8 mouse cellular contexts compared by ENCODE assay signal in genomic region chrX:7318551-7319025, GRCm38 (mm10). TPM values are rescaled to one million over a fixed set of nuclear protein-coding genes. Genes with fewer than 3 reads are reported as not detected.
DNase-seq lines count a peak whose midpoint lies in the region; ATAC-seq and TF ChIP-seq lines count a peak whose summit lies in the region.

No protein-coding gene starts in this region.

- H3K4me3 ChIP-seq in cortical plate, adult 2 months (ENCODE audit: insufficient read depth, low read length) = peak overlapping the region; percentile 37
- H3K4me3 ChIP-seq in liver, embryonic 15.5 days (replicated peaks) = peak overlapping the region; percentile 68

- H3K36me3 ChIP-seq in liver, embryonic 15.5 days (replicated peaks) = no peaks in the 10 kb centered on the region

- TF ChIP-seq CTCF in cortical plate, adult 2 months (IDR thresholded peaks at IDR 0.05; ENCODE audit: extremely low read depth, insufficient read depth, low read length) = no peak

- H3K4me1 ChIP-seq in cortical plate, adult 2 months (ENCODE audit: control insufficient read depth, insufficient read depth, low read length) = no peaks in the 10 kb centered on the region
- H3K4me1 ChIP-seq in liver, embryonic 15.5 days (replicated peaks) = no peaks in the 10 kb centered on the region

- H3K9me3 ChIP-seq in liver, embryonic 15.5 days (replicated peaks) = no peaks in the 10 kb centered on the region

- no peaks in the 10 kb centered on the region for H3K27me3 ChIP-seq in liver, embryonic 15.5 days

- peak overlapping the region; percentile 64 for H3K9ac ChIP-seq in liver, embryonic 15.5 days

- H3K4me2 ChIP-seq in liver, embryonic 15.5 days = peak overlapping the region; percentile 81

- DNase-seq in embryo, embryonic 10 days (ENCODE audit: low spot score) = peak; percentile 50
- no peak for DNase-seq in embryo, embryonic 11 days
- DNase-seq in 3T3-L1 (ENCODE audit: low read depth, low spot score) = peak; percentile 43
- peak; percentile 4 for DNase-seq in skeletal muscle tissue, adult 2 months (ENCODE audit: low read depth, low spot score)
- no peak for DNase-seq in ovary, postnatal 14 days (ENCODE audit: low spot score)

- WGBS in liver, embryonic 15.5 days (ENCODE audit: insufficient replicate concordance) = 12% methylated on average over 37 of the region's 37 CpGs

- ATAC-seq in inflammation-experienced regulatory T-cells, adult 6 months = peak; percentile 18
- peak; percentile 69 for ATAC-seq in liver, embryonic 15.5 days (ENCODE audit: insufficient read depth)

- H3K27ac ChIP-seq in cortical plate, adult 2 months (ENCODE audit: insufficient read depth, low read length) = peak overlapping the region; percentile 64
- peak overlapping the region; percentile 71 for H3K27ac ChIP-seq in liver, embryonic 15.5 days (replicated peaks)

- TF ChIP-seq POLR2A in cortical plate, adult 2 months (IDR thresholded peaks at IDR 0.05; ENCODE audit: extremely low read depth, insufficient read depth, low read length) = no peak

RNA-seq across cellular contexts. Expression of gene Clcn5, which starts 0.6 kb away (rescaled TPM):
- 4.0 and 4.2 TPM in 2 replicates for polyA plus RNA-seq in cortical plate, adult 2 months (2012; rRNA removed)
- 1 to 10 TPM; 2.0 to 4.8 (median 2.6) TPM for polyA plus RNA-seq in inflammation-experienced regulatory T-cells, adult 6 months (2017; shearing (Covaris generic))
- 2.8 and 3.3 TPM in 2 replicates for polyA plus RNA-seq in liver, embryonic 15.5 days (2015; fragmentation: Nextera tagmentation; extraction: Ambion mirVana)

RNA-seq across cellular contexts. Expression of gene Usp27x, which starts 57.0 kb away (rescaled TPM):
- polyA plus RNA-seq in cortical plate, adult 2 months (2012; rRNA removed) = 6.3 and 6.6 TPM in 2 replicates
- polyA plus RNA-seq in inflammation-experienced regulatory T-cells, adult 6 months (2017; shearing (Covaris generic)) = under 1 TPM in 2 of 3 experiments, not detected in 1; 0.25 to 0.51 TPM
- 0.07 TPM in 2 replicates for polyA plus RNA-seq in liver, embryonic 15.5 days (2015; fragmentation: Nextera tagmentation; extraction: Ambion mirVana)

Comparison
In these comparisons a context has a peak if more than half of its experiments do, and no peak if none do; other contexts are left out.
1. DNase-seq: peak in embryo, embryonic 10 days (single experiment), 3T3-L1 (single experiment) and skeletal muscle tissue, adult 2 months (single experiment); none in embryo, embryonic 11 days (single experiment) and ovary, postnatal 14 days (single experiment).